Mouse (Mus musculus): Measurements from ENCODE around the gene Anp32b. TPM values are rescaled to one million over a fixed set of nuclear protein-coding genes. Genes with fewer than 3 reads are reported as not detected.

Gene Anp32b
- 10 to 100 TPM; 51.7 to 57.3 TPM for total RNA-seq (2021)

DNA sequence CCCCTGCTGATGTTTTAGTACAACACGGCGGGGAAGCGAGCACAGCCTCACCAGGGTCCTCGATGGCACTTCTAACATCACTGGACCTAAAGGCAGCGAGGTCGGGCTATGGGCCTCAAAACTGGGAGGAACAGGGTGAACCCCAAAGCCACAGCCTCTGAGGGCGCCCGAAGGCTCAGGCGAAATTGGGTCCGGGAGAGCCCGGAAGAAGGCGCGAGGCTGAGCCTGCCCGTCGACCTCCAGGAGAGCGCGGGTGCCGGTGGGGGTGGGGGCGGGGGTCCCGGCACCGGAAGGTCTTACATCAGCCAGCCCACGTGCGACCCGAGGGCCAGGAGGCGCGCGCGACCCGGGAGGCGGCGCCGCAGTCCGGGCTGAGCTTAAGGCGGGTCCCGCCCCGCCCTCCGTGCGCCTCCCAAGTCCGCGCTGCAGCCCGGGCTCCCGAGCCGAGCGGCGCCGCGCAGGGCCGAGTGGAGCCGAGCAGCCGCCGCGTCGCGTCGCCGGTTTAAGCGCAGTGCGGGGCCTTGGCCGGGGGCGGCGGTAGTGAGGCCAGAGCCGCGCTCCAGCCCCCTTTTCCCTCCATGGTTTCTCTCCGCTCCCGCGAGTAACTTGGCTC lies at the start of gene Anp32b:
Anp32b (plus strand) TSS at position 384 of the 613 bp plus-strand sequence.
- peak; percentile 88 for DNase-seq (ENCODE audit: low spot score)
- intact Hi-C loops (cut with DNase I), result loop anchor here (2.0 to 5.0 kb wide), 2 partner anchors 37 to 48 kb away; partner anchors contain the start of gene Nans

- no peak for DNase-seq (ENCODE audit: low spot score)
- intact Hi-C loops (cut with DNase I), result no loop called here
Observed at GRCm38 (mm10) chr4:46404042-46404795, 46.5 kb upstream of the Anp32b start.

DNA sequence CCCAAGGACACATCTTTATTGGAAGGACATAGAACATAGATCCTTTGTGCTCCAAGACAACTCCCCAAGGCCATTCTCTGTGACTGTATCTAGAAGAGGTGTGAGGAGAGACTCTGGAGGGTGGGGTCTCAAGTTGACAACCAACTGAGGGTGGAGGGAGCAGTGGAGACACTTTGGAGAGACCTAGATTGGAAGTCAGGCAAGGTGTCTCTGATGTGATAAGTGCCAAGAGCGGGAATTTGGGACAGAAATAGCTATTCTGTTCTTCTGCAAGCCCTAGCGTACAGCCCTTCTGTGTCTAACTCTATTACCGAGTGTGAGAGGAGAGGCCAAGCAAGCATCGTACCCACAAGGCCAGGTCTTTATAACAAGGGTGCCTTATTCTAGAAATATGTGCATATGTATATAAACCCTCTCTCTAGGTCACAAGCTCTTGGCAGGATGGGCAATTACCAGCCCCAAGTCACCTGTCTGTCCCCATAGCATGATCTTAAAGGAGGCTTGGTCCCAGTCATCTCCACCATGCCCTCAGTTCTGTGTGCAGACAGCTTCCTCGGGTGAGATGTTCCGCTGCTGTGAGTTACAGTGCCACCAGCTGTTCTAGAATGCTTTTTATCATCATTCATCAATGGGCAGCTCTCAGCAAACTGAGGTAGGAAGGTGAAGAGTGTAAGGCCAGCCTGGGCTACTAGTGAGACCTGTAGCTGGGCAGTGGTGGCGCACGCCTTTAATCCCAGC lies 43.6 kb upstream of the Anp32b start:
- DNase-seq (ENCODE audit: low spot score), result no peak
- intact Hi-C loops (cut with DNase I), result no loop called here

GRCm38 (mm10) chr4:46410677-46411076 lies 40.0 kb upstream of the Anp32b start:
- intact Hi-C loops (cut with DNase I), result no loop called here
- DNase-seq (ENCODE audit: low spot score), result no peak

DNA sequence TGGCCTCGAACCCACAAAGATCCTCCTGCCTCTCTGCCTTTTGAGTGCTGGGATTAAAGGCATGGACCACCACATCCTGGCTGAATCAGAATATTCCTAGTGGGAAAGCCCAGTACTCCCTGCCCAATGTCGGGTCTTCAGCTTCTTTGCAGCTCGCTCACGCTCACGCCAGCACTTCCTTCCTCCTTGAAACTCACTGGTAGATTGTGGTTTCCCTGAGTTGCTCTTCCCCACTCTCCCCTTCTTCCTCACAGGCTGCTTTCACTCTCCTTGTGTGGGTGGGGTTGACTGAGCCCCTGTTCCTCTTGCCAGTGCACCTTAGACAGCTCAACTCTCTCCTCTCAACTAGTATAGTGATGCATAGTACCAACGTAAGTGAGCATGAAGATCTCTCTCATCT lies 39.2 kb upstream of the Anp32b start:
- no peak for DNase-seq (ENCODE audit: low spot score)
- intact Hi-C loops (cut with DNase I), result no loop called here

- no peak for DNase-seq (ENCODE audit: low spot score)
- intact Hi-C loops (cut with DNase I), result no loop called here
Observed at GRCm38 (mm10) chr4:46412113-46412512, 38.6 kb upstream of the Anp32b start.

DNA sequence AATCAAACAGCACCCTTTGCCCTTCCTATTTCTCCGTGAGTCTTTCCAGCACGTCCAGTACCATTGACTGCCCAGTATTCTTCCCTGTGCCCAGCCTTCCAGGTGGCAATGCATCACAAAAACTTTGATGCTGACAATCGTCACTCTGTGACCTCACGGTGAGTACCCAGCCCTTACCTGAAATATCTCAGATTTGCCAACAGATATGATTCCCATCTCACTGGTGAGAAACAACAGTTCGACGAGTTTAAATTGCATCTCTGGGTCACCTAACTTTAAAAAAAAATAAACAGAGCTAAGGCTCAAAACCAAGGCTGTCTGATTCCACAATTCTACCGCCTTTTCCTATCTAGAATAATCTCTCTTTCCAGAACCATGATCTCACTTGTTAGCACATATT lies 37.3 kb upstream of the Anp32b start, which contains the start of gene Hemgn:
Hemgn (minus strand) TSS at position 101 of the 400 bp plus-strand sequence.
- no peak for DNase-seq (ENCODE audit: low spot score)
- intact Hi-C loops (cut with DNase I), result no loop called here

- DNase-seq (ENCODE audit: low spot score), result no peak
- intact Hi-C loops (cut with DNase I), result no loop called here
Observed at GRCm38 (mm10) chr4:46417491-46417890, 33.2 kb upstream of the Anp32b start.

- intact Hi-C loops (cut with DNase I), result no loop called here
- no peak for DNase-seq (ENCODE audit: low spot score)
Observed at GRCm38 (mm10) chr4:46418851-46419250, 31.9 kb upstream of the Anp32b start.

DNA sequence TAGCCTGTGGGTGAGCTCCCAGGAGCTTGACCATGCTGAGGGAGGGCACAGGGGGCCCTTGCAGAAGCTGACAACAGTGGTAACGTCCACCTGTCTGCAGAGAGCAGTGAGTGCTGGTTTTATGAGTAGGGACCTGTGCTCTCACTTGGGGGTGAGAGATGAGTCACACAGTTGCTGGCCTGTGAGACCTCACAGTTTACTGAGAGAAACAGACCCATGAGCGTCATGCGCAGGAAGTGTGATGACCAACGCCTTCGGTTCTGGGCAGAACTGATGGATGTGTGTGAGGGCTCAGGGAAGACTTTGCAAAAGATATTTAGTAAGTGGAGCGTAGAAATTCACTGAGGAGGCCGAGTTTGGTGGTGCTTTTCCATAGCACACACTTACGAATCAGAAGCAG lies 28.1 kb upstream of the Anp32b start:
- DNase-seq (ENCODE audit: low spot score), result no peak
- intact Hi-C loops (cut with DNase I), result no loop called here

GRCm38 (mm10) chr4:46428903-46429499 lies 21.7 kb upstream of the Anp32b start:
- DNase-seq (ENCODE audit: low spot score), result no peak
- intact Hi-C loops (cut with DNase I), result no loop called here

DNA sequence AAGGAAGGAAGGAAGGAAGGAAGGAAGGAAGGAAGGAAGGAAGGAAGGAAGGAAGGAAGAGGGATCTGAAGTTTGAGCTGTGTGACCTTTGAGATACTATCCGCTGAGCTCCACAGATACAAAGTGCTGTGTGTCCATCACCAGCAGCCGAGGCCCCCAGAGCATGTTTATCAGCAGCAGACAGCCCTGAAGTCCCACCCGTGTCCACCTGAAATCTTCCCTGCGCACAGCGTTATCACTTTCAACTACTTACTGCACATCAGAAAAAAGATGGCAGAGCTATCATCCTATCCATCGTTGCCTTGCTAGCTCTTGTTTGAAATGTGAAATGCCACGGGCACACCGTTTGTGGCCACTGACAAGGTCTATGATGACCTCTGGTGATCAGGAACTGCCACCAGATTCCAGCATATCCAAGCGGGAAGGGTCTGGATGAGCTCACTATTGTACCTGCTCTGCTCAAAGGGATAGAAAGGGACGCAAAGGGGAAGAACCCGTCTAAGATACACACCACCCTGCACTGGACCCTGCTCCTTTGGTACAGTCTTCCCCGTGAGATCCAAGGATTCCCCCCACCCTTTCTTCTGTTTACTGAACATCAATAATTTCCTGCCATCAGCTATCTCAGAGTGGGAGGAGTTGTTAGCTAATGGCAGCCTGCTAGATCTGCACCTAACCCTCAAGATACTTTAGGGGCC lies 18.2 kb upstream of the Anp32b start:
- DNase-seq (ENCODE audit: low spot score), result no peak
- intact Hi-C loops (cut with DNase I), result no loop called here

DNA sequence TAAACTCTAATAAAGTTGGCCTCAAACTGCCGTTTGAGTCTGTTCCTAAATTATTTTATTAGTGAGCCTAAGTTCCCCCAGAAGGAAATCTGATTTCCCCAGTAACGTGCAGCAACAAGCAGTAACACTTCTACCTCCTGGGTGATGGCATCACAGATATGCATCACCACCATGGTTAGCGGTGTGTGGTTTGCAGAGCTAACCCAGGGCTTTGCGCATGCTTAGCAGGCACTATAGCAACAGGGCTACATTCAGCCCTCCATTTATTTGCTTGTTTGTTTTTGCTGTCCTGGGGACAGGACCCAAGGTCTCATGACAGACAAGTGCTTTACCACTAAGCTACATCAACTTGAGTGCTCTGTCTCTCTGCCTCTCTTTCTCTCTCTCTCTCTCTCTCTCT lies 8.2 kb upstream of the Anp32b start:
- intact Hi-C loops (cut with DNase I), result no loop called here

DNA sequence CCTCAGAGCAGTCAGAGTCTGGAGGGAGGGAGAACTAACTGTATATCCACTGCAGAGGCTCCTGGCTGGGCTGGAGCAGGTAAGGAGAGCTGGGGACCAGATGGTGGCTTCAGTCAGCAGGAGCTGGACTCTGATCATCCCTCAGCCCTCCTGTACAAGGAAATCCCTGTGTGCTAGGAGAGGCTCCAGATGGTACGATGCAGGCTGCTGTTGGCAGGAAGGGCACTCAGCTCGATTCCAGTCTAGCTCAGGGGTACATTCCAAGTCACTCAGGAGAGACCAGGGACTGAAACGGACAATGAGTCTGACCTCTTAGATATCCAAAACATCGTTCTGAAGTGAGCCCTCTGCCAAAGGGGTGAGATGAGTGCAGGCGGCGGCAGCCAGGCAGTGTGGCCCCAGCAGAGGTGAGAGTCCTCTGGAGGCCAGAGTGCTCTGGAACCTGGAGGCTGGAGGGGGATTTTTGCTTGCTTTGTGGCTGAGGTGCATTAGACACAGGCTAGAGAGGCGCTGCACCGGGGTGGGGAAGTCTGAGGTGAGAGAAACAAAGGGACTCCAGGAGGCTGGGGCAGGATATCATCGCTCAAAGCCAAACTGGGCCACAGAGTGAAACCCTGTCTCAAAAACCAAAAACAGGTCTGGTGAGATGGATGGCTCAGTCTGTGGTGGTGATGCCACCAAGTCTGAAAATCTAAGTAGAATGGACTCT lies 5.3 kb upstream of the Anp32b start:
- intact Hi-C loops (cut with DNase I), result no loop called here
- DNase-seq (ENCODE audit: low spot score), result no peak

More for the DNA sequence above, 8.2 kb upstream of the Anp32b start:
- no peak for DNase-seq (ENCODE audit: low spot score)

DNA sequence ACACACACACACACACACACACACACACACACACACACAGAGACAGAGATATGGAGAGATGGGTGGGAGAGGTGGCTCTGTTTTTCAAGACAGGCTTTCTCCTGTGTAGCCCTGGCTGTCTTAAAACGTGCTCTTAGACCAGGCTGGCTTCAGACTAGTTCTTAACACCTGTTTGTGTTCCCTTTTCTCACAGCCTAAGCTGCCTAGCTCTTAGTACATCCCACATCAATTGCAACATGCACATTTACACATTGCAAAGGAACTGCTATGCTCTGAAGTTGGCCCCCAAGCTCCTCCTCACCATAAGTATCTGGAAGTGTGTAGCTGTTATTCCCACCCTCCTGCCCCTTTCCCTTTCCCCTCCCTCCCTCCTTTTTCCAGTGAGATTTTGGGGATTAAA lies 3.2 kb upstream of the Anp32b start:
- DNase-seq (ENCODE audit: low spot score), result no peak
- intact Hi-C loops (cut with DNase I), result no loop called here

- intact Hi-C loops (cut with DNase I), result no loop called here
- no peak for DNase-seq (ENCODE audit: low spot score)
Observed at GRCm38 (mm10) chr4:46448886-46449285, 1.8 kb upstream of the Anp32b start.

GRCm38 (mm10) chr4:46450020-46450518 lies 633 bp upstream of the Anp32b start:
- DNase-seq (ENCODE audit: low spot score), result no peak
- intact Hi-C loops (cut with DNase I), result loop anchor here (2.0 to 5.0 kb wide), 2 partner anchors 37 to 49 kb away; partner anchors contain the start of gene Nans

DNA sequence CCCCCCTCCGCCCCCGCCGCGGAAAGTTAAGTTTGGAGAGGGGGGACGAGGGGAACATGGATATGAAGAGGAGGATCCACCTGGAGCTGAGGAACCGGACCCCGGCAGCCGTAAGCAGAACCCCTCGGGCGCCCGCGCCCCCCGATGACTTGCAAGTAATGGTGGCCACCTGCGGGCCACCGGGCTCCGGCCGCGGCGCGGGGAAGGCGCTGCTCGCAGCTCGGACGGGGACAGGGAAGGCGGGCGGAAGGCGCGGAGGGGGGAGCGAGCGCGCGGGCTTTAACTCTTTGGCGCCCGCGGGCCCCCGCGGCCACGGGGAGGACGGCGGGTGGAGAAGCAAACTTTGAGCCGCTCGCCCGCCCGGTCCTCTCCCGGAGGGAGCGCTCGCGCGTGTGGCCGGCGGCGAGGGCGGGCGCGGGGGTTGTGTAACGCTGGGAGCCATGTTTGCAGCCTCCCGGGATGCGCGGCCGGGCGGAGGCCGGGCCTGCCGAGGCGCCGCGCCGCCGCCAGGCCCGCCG lies 597 bp downstream of the Anp32b start:
- intact Hi-C loops (cut with DNase I), result loop anchor here (2.0 to 5.0 kb wide), 2 partner anchors 36 to 48 kb away; partner anchors contain the start of gene Nans
- DNase-seq (ENCODE audit: low spot score), result peak; percentile 59

Measured in heart, postnatal 25 days (tissue).